Mouse (Mus musculus): Measurements from ENCODE around the gene B3galnt1. TPM values are rescaled to one million over a fixed set of nuclear protein-coding genes. Genes with fewer than 3 reads are reported as not detected.

The B3galnt1 gene
- total and polyA plus RNA-seq, 3 experiments, result not detected

- H3K4me1 ChIP-seq (ENCODE audit: control insufficient read depth in 1 of 2, insufficient read depth in 2 of 2, low read length in 2 of 2), result no peaks in the 10 kb centered on the region
- H3K9me3 ChIP-seq (replicated peaks; ENCODE audit: insufficient read depth, low read length), result no peaks in the 10 kb centered on the region
- DNase-seq (ENCODE audit: low read depth, low spot score), result no peak
- TF ChIP-seq MEF2A (IDR thresholded peaks at IDR 0.05; ENCODE audit: extremely low read depth, insufficient replicate concordance, low read depth, low read length, poor library complexity, severe bottlenecking), result no peak
- no peak for TF ChIP-seq ZKSCAN1 (IDR thresholded peaks at IDR 0.05; ENCODE audit: low read depth, low read length)
- no peak for TF ChIP-seq TCF12 (IDR thresholded peaks at IDR 0.05; ENCODE audit: low read depth, low read length)
- no peak for TF ChIP-seq MYB (IDR thresholded peaks at IDR 0.05; ENCODE audit: low read depth, low read length)
- no peak for TF ChIP-seq CHD2 (IDR thresholded peaks at IDR 0.05; ENCODE audit: low read length)
- TF ChIP-seq RCOR1 (IDR thresholded peaks at IDR 0.05; ENCODE audit: low read depth, low read length), result no peak
- TF ChIP-seq MYC (IDR thresholded peaks at IDR 0.05; ENCODE audit: low read depth, low read length), result no peak
- no peaks in the 10 kb centered on the region for H3K27me3 ChIP-seq (ENCODE audit: control insufficient read depth in 1 of 2, insufficient read depth in 2 of 2, low read length in 2 of 2)
- no peak overlapping the region for H3K9ac ChIP-seq (ENCODE audit: control insufficient read depth, low read depth, low read length, poor library complexity, severe bottlenecking)
- H3K36me3 ChIP-seq (ENCODE audit: control insufficient read depth in 1 of 2, insufficient read depth in 2 of 2, low read length in 2 of 2), result no peaks in the 10 kb centered on the region
- H3K79me2 ChIP-seq (ENCODE audit: control insufficient read depth, insufficient read depth, low read length, poor library complexity), result no peaks in the 10 kb centered on the region
- no peak overlapping the region for H3K27ac ChIP-seq (ENCODE audit: control insufficient read depth, low read depth, low read length)
- no peak overlapping the region for H3K4me3 ChIP-seq (ENCODE audit: control insufficient read depth in 1 of 2, insufficient read depth in 1 of 2, low read depth in 2 of 2, low read length in 2 of 2)
Observed at GRCm38 (mm10) chr3:69607909-69608308, 9.1 kb upstream of the B3galnt1 start.

- no peaks in the 10 kb centered on the region for H3K79me2 ChIP-seq (ENCODE audit: control insufficient read depth, insufficient read depth, low read length, poor library complexity)
- DNase-seq (ENCODE audit: low read depth, low spot score), result no peak
- H3K27me3 ChIP-seq (ENCODE audit: control insufficient read depth in 1 of 2, insufficient read depth in 2 of 2, low read length in 2 of 2), result no peaks in the 10 kb centered on the region
- no peak for TF ChIP-seq TBP (IDR thresholded peaks at IDR 0.05; ENCODE audit: low read depth, low read length)
- no peak for TF ChIP-seq MYB (IDR thresholded peaks at IDR 0.05; ENCODE audit: low read depth, low read length)
- TF ChIP-seq NRF1 (IDR thresholded peaks at IDR 0.05; ENCODE audit: insufficient read depth, low read depth, low read length, poor library complexity, severe bottlenecking), result no peak
- TF ChIP-seq USF1 (IDR thresholded peaks at IDR 0.05; ENCODE audit: low read depth, low read length), result no peak
- no peak overlapping the region for H3K9ac ChIP-seq (ENCODE audit: control insufficient read depth, low read depth, low read length, poor library complexity, severe bottlenecking)
- no peak overlapping the region for H3K27ac ChIP-seq (ENCODE audit: control insufficient read depth, low read depth, low read length)
- H3K4me3 ChIP-seq (ENCODE audit: control insufficient read depth in 1 of 2, insufficient read depth in 1 of 2, low read depth in 2 of 2, low read length in 2 of 2), result no peak overlapping the region
- H3K4me1 ChIP-seq (ENCODE audit: control insufficient read depth in 1 of 2, insufficient read depth in 2 of 2, low read length in 2 of 2), result no peaks in the 10 kb centered on the region
- no peaks in the 10 kb centered on the region for H3K9me3 ChIP-seq (replicated peaks; ENCODE audit: insufficient read depth, low read length)
- no peaks in the 10 kb centered on the region for H3K36me3 ChIP-seq (ENCODE audit: control insufficient read depth in 1 of 2, insufficient read depth in 2 of 2, low read length in 2 of 2)
Observed at GRCm38 (mm10) chr3:69607468-69607867, 8.7 kb upstream of the B3galnt1 start.

GRCm38 (mm10) chr3:69606923-69607322 lies 8.2 kb upstream of the B3galnt1 start:
- no peak overlapping the region for H3K4me3 ChIP-seq (ENCODE audit: control insufficient read depth in 1 of 2, insufficient read depth in 1 of 2, low read depth in 2 of 2, low read length in 2 of 2)
- no peaks in the 10 kb centered on the region for H3K4me1 ChIP-seq (ENCODE audit: control insufficient read depth in 1 of 2, insufficient read depth in 2 of 2, low read length in 2 of 2)
- H3K9me3 ChIP-seq (replicated peaks; ENCODE audit: insufficient read depth, low read length), result no peaks in the 10 kb centered on the region
- no peak for DNase-seq (ENCODE audit: low read depth, low spot score)
- H3K79me2 ChIP-seq (ENCODE audit: control insufficient read depth, insufficient read depth, low read length, poor library complexity), result no peaks in the 10 kb centered on the region
- no peaks in the 10 kb centered on the region for H3K36me3 ChIP-seq (ENCODE audit: control insufficient read depth in 1 of 2, insufficient read depth in 2 of 2, low read length in 2 of 2)
- TF ChIP-seq EP300 (IDR thresholded peaks at IDR 0.05; ENCODE audit: low read depth in 1 of 2, low read length in 2 of 2), result no peak
- no peak for TF ChIP-seq ZKSCAN1 (IDR thresholded peaks at IDR 0.05; ENCODE audit: low read depth, low read length)
- no peak for TF ChIP-seq BHLHE40 (IDR thresholded peaks at IDR 0.05; ENCODE audit: borderline replicate concordance, low read depth, low read length)
- no peak for TF ChIP-seq ELF1 (IDR thresholded peaks at IDR 0.05; ENCODE audit: low read depth, low read length)
- no peak for TF ChIP-seq CHD2 (IDR thresholded peaks at IDR 0.05; ENCODE audit: low read length)
- no peak for TF ChIP-seq UBTF (IDR thresholded peaks at IDR 0.05; ENCODE audit: borderline replicate concordance, insufficient read depth, low read depth, low read length)
- no peak for TF ChIP-seq ZMIZ1 (IDR thresholded peaks at IDR 0.05; ENCODE audit: low read depth, low read length)
- TF ChIP-seq KAT2A (conservative IDR thresholded peaks at IDR 0.05; ENCODE audit: low read depth, low read length), result no peak
- no peak for TF ChIP-seq MYC (IDR thresholded peaks at IDR 0.05; ENCODE audit: low read depth, low read length)
- no peak for TF ChIP-seq CHD1 (IDR thresholded peaks at IDR 0.05; ENCODE audit: low read depth, low read length)
- no peak overlapping the region for H3K9ac ChIP-seq (ENCODE audit: control insufficient read depth, low read depth, low read length, poor library complexity, severe bottlenecking)
- no peak overlapping the region for H3K27ac ChIP-seq (ENCODE audit: control insufficient read depth, low read depth, low read length)
- H3K27me3 ChIP-seq (ENCODE audit: control insufficient read depth in 1 of 2, insufficient read depth in 2 of 2, low read length in 2 of 2), result no peaks in the 10 kb centered on the region
